Mouse (Mus musculus) spleen, postnatal 14 days (tissue): ENCODE measurements at regions not wholly inside any gene's neighbourhood (a gene's known extent, or its start where the extent isn't known, plus 50 kb on each side); places are given as distances from the start of the nearest gene placed in this dataset.
"Not testable (repeated sequence)": the region's sequence is repeated elsewhere in the genome, so short reads cannot be mapped to it uniquely, and the experiment has no call there.

Experiments
- DNase-seq, 2 experiments: peaks; one replicate each; pipeline ENCODE4 v3.0.0; 2021 to 2022; ENCODE audit warnings: low spot score in 2 of 2

- no peak for DNase-seq
Measured at GRCm38 (mm10) chr12:16378501-16378900, 232.3 kb downstream of the Lpin1 start.

GRCm38 (mm10) chr12:16374331-16374996, 236.3 kb downstream of the Lpin1 start:
- DNase-seq = no peak

DNA sequence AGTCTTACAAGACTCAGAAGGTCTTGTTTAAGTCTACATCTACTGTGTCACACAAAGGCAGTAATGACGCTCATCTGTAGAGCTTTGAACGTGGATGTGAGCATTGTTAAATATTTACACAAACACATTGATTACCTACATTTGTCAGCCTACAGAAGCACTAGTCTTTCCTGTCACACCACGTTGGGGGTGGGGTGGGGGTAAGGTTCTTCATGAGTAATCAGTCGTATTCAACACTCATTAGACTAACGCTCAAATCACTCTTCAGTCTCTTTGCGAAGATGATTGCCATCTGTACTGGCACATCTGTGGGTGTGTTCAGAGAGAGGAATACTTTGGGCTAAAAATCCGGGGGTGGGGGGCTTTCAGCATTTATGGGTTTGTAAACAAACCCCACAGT, 240.7 kb downstream of the Lpin1 start:
- no peak for DNase-seq

- no peak for DNase-seq
Measured at GRCm38 (mm10) chr12:16362341-16362740, 248.4 kb downstream of the Lpin1 start.

DNA sequence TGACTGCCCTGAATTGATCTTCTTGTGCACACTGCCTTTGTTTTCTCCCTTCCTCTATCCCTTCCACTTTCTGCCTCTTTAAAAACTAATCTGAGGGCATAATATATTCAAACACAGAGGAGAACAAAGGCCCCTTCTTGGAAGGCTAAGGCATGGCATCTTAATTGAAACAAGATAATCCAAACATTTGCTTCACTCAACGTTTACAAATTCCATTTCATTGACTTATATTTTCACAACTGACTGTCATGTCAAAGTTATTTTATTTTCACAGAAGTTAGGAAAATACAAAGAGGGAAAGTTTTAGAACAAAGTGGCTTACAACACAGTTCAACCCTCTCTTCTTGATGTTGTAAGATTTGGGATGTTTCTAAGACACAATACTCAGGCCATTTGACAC, 251.9 kb downstream of the Lpin1 start:
- no peak for DNase-seq

- DNase-seq = no peak
Measured at GRCm38 (mm10) chr12:16354711-16355110, 256.1 kb downstream of the Lpin1 start.

DNA sequence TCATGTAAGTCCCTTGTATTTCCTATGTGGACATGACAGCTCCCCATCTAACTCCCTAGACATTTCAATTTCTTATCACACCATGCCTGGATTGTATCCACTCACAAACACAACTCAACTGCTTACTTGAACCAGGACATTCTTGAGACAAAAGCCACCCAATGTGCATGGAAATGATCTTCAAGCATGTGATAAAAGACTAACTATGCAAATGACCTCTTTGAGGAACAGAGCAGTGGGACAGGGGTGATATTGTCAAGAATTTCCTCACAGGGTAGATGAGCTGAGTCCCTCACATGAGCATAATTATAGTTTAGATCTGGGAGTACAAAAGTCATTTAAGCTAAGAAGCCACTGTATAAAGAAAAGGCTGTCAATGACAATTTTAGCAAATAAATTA, 259.0 kb downstream of the Lpin1 start:
- no peak for DNase-seq

DNA sequence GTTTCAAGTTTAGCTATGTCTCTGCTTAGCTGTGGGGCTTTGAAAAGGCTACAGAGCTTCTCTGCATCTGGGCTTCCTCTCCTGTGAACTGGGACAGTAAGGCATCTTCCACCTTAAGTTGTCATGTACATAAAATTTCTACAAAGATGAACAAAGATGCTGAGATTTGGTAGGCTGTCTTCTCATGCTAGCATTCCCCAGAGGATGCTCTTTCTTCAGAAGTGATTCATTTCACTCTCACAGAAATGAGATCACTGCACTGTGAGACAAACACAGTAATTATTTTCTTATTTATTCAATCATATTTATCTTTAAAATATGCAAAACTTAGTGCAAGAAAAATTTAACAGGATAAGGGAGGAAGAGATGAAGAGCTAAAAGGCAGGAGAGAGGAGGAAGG, 261.5 kb downstream of the Lpin1 start:
- DNase-seq = no peak

DNA sequence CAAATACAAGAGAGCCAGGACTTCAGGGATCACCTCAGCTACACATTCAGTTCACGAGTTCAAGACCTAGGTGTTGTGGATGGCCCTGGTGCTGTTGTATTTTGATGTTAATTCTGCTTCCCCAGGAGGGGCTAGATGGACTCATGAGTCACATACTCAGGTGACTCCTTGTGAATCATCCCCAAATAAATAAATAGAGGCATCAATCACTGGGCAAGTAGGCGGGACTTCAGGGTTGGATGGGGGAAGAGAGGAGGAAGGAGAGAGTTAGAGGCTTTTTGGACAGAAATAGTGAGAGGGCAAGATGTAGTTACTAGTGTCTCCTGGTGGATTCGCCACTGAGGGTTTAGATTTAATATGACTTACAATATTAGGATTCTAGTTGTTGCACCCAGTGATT, 266.7 kb downstream of the Lpin1 start:
- DNase-seq = no peak

DNA sequence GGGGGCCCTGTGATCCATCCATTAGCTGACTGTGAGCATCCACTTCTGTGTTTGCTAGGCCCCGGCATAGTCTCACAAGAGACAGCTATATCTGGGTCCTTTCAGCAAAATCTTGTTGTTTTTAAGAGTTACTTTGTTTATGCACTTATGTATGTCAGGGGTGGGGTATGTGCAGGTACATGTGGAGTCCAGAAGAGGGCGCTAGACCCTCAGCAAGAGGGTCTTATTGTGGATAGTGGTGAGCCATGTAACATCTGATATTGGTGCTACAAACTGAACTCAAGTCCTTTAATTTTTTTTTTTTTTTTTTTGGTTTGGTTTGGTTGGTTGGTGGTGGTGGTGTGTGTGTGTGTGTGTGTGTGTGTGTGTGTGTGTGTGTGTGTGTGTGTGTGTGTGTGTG, 268.7 kb downstream of the Lpin1 start:
- DNase-seq = not testable (repeated sequence)

- no peak for DNase-seq
Measured at GRCm38 (mm10) chr12:16331456-16331855, 279.3 kb downstream of the Lpin1 start.

GRCm38 (mm10) chr12:16329129-16329528, 281.6 kb downstream of the Lpin1 start:
- no peak for DNase-seq

DNA sequence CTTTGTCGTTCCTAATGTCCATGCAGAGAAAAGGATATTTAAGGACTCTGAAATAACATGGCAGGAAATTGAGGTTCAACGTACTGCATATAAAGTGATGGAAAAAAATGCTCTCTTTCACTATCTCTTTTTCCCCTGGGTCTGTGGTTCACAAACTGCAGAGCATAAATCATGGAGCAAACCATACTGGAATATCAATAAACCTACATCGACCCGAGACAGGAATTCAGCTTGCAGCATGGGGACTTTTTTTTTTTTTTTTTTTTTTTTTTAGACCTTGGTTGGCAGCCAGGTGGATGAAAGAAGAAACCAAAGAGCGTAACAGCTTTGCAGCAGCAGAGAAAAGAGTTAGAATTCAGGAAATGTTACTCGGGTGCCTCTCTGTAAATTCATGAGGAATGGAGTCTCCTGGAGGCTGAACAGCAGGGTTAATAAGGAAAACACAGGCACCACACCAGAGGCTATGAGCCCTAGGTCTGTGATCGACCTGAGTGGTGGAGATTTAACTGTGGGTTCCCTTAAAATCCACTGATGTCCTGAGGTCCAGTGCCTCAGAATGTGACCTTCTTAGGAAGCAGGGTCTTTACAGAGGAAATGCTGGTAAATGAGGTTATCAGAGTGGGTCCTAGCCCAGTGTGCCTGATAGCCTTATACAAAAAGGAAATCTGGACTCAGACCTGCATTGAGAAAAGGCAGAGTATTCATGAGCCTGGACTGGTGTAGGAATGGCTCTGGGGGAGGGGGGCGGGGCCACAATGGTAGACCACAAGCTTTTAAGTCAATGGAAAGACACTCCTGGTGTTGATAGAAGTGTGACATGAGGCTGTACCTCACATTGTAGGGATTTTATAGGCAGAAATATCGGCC, 290.0 kb downstream of the Lpin1 start:
- no peak for DNase-seq

DNA sequence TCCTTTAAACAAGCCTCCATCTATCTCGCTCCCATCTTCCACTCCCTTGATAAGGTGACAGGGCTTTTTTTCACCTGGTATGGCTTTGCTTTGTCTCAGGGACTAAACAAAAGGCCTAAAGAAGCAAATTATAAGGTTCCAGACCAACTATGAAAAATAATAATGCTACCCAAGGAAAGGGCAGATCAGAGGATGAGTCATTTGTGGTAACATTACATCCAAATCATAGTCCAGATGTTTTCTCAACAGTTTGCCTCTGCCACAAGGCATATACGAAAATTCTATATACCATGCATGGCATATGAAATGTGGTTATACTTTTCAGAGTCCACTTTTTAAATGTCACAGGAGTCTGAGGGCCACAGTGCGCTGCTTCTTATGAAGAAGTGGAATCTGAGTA, 302.7 kb downstream of the Lpin1 start:
- DNase-seq = no peak

DNA sequence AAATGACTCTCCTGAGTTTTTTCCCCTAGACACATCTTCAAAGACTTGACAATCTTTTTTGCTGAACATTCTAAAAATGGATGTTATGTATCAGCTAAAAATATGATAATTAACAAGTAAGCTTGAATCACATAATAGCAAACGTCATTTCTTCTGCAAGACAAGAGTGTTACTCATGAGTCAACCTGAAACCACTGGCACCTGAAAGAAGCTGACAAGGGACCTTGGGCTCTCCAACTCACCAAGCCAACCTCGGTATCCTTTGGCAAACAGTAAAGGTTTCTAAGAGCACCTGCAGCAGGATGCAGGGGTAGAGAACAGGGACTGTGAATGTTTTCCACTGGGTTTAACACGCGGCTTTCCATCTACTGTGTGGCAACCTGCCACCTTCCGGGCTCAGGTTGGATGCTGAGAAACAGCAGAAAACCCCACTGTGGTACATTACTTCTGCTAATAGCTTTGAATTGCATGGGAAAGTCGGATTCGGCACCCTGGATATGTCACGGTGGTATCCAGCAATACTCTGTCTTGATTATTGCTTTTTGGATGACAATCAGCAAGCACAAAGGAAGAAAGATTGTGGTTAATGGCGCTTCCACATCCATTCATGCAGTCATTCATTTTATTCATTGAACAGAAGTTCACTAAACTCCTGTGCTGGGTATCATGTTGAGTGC, 305.9 kb downstream of the Lpin1 start:
- DNase-seq = no peak

- no peak for DNase-seq
Measured at GRCm38 (mm10) chr12:16285061-16285460, 325.7 kb downstream of the Lpin1 start.

GRCm38 (mm10) chr12:16279146-16279545, 331.6 kb downstream of the Lpin1 start:
- DNase-seq = no peak

- DNase-seq = no peak
Measured at GRCm38 (mm10) chr12:16277567-16278332, 333.0 kb downstream of the Lpin1 start.

DNA sequence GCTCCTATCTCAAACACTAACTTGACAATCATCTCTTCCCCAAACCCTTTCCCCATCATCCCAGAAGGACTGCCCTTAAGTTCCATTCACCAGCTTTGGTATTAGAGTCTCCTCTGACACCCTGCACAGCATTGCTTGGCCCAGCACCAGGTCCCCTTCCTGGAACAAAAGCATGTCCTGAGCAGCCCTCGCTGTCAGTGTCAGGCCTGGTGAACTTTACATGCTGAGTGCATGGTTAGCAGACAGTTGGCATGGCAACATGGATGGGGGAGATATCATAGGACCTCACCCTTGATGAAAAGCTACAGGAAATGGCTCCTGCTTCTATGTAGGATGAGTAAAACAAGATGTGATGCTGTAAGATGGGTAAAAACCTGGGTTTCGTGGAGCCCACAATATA, 333.6 kb downstream of the Lpin1 start:
- DNase-seq = no peak

- no peak for DNase-seq
Measured at GRCm38 (mm10) chr12:16276301-16276700, 334.5 kb downstream of the Lpin1 start.

DNA sequence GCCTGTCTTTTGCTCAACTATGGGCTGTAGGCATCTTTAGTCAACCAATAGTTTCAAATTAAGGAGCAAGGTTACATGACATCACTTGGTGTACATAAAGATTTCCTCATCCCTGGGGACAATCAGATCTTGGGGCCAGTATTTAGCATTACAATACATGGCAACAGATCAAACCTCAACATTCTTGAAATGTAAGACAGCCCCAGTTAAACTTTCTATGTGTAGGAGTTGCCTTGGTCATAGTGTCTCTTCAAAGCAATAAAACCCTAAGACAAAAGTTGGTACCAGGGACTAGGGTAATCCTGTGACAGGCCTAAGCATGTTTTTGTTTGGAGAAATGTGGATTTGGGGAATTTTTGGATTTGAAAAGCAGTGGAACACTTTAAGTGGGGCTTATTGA, 338.3 kb downstream of the Lpin1 start:
- DNase-seq = no peak

GRCm38 (mm10) chr12:16270876-16271275, 339.9 kb downstream of the Lpin1 start:
- no peak for DNase-seq
